19 mouse cellular contexts compared by ENCODE assay signal in genomic region chr2:107569618-107570017, GRCm38 (mm10).
"Had no signal": no experiment of that assay in that cellular context is flagged by ENCODE, and none has a peak within 500 bp of the region (broad histone marks: within the 10 kb centered on the region; RNA-seq: fewer than 3 reads in every experiment).

No protein-coding gene starts in this region.

- H3K4me3 ChIP-seq: limb, embryonic 10.5 days; limb, embryonic 13.5 days; liver, embryonic 12.5 days; liver, embryonic 15.5 days; lung, embryonic 15.5 days; megakaryocyte, embryonic 14.5 days; midbrain, embryonic 10.5 days; midbrain, embryonic 13.5 days; myocyte; neural tube, embryonic 13.5 days had no signal

- H3K27ac ChIP-seq: kidney, postnatal 0 days; limb, embryonic 10.5 days; limb, embryonic 13.5 days; liver, embryonic 12.5 days; liver, embryonic 15.5 days; lung, embryonic 15.5 days; midbrain, embryonic 10.5 days; midbrain, embryonic 13.5 days; neural tube, embryonic 13.5 days had no signal

- DNase-seq: kidney, adult 2 months; kidney, postnatal 25 days; layer of hippocampus, postnatal 36 days; liver; lung, adult 18-20 months; lung, postnatal 10 days; lung, postnatal 36 days; thymus, postnatal 25 days had no signal
